Mouse (Mus musculus): ENCODE measurements at regions not wholly inside any gene's neighbourhood (a gene's known extent, or its start where the extent isn't known, plus 50 kb on each side); places are given as distances from the start of the nearest gene placed in this dataset.

GRCm38 (mm10) chr2:123551249-123551850, 538.4 kb upstream of the Sema6d start:
- TF ChIP-seq GATA1 (IDR thresholded peaks at IDR 0.05; ENCODE audit: borderline replicate concordance, low read length) (no peak), FLI1 (IDR thresholded peaks at IDR 0.05; ENCODE audit: low read length) (no peak)
